Mouse (Mus musculus) CH12.LX (cell line): ENCODE measurements around the gene Snx9. TPM values are rescaled to one million over a fixed set of nuclear protein-coding genes. Genes with fewer than 3 reads are reported as not detected.
A peak's percentile ranks its signal among the peaks of the same experiment; 100 is the strongest.

Source experiments
- DNase-seq: peaks from one replicate; pipeline ENCODE4 v3.0.0-alpha.2; 2013; ENCODE audit errors: extremely low read depth
- H3K27ac ChIP-seq: 2 replicates; pipeline ENCODE4 v1.5.1; 2012; ENCODE audit warnings: low read depth, mild to moderate bottlenecking, control low read depth, moderate library complexity; ENCODE audit not compliant: insufficient read depth
- H3K27me3 ChIP-seq: replicated peaks from 2 replicates; pipeline ENCODE3; 2012; ENCODE audit warnings: inconsistent platforms
- H3K36me3 ChIP-seq, 2 experiments: replicated peaks in 1 of 2; 2 replicates each; pipeline versions ENCODE3 to v1.6.1; 2012; ENCODE audit warnings: inconsistent platforms in 1 of 2, low read length in 1 of 2, mild to moderate bottlenecking in 1 of 2, mixed read lengths in 1 of 2, moderate library complexity in 1 of 2; ENCODE audit not compliant: control insufficient read depth in 1 of 2, insufficient read depth in 1 of 2
- H3K4me1 ChIP-seq, 2 experiments: 2 replicates each; pipeline ENCODE4 v1.6.1; 2012; ENCODE audit warnings: inconsistent platforms in 1 of 2, moderate library complexity in 1 of 2; ENCODE audit not compliant: insufficient read depth in 2 of 2, control insufficient read depth in 1 of 2
- H3K4me2 ChIP-seq: 2 replicates; pipeline ENCODE4 v1.6.1; 2012; ENCODE audit warnings: low read depth, mild to moderate bottlenecking, control low read depth; ENCODE audit not compliant: poor library complexity, insufficient read depth, severe bottlenecking
- H3K4me3 ChIP-seq, 3 experiments: fragments of 150-350 bp in 1 of 3; sonication (generic) in 1 of 3; replicated peaks in 1 of 3; 2 replicates each; pipeline versions ENCODE3 to v1.5.1; 2011 to 2012; ENCODE audit warnings: low read depth in 2 of 3, low read length in 2 of 3, mild to moderate bottlenecking in 2 of 3, moderate library complexity in 2 of 3, control low read depth in 1 of 3, improper control_type of control experiment in 1 of 3, inconsistent platforms in 1 of 3, mixed read lengths in 1 of 3; ENCODE audit not compliant: poor library complexity in 1 of 3
- H3K79me2 ChIP-seq: replicated peaks from 2 replicates; pipeline ENCODE4 v1.6.1; 2012; ENCODE audit warnings: mild to moderate bottlenecking, moderate library complexity; ENCODE audit not compliant: control insufficient read depth, poor library complexity, insufficient read depth, severe bottlenecking; ENCODE audit errors: extremely low read depth
- H3K9ac ChIP-seq: 2 replicates; pipeline ENCODE4 v1.6.1; 2012; ENCODE audit warnings: low read depth, mild to moderate bottlenecking, control low read depth, moderate library complexity; ENCODE audit not compliant: insufficient read depth
- H3K9me3 ChIP-seq: replicated peaks from 2 replicates; pipeline ENCODE3; 2012; ENCODE audit warnings: low read length, inconsistent platforms, mixed read lengths
- CTCF ChIP-seq, 2 experiments: IDR thresholded peaks in 1 of 2; conservative IDR thresholded peaks in 1 of 2; 2 replicates each; pipeline ENCODE4 v1.5.1; 2011 to 2012; ENCODE audit warnings: low read depth in 2 of 2, low read length in 2 of 2, improper control_type of control experiment in 1 of 2, inconsistent platforms in 1 of 2, mild to moderate bottlenecking in 1 of 2, moderate library complexity in 1 of 2
- ELF1 ChIP-seq: IDR thresholded peaks from 2 replicates; pipeline ENCODE4 v1.6.1; 2014; ENCODE audit warnings: low read depth, mild to moderate bottlenecking, inconsistent platforms, low read length, improper control_type of control experiment
- GABPA ChIP-seq: IDR thresholded peaks from 2 replicates; pipeline ENCODE4 v1.6.1; 2012; ENCODE audit warnings: low read depth, low read length, improper control_type of control experiment, inconsistent platforms; ENCODE audit not compliant: insufficient replicate concordance
- JUN ChIP-seq: IDR thresholded peaks from 2 replicates; pipeline ENCODE4 v1.6.1; 2011; ENCODE audit warnings: low read depth, mild to moderate bottlenecking, low read length, improper control_type of control experiment, moderate library complexity; ENCODE audit not compliant: insufficient read depth
- JUND ChIP-seq: conservative IDR thresholded peaks from 2 replicates; pipeline ENCODE4 v1.6.1; 2011; ENCODE audit warnings: low read depth, low read length, improper control_type of control experiment
- KAT2A ChIP-seq: IDR thresholded peaks from 2 replicates; pipeline ENCODE4 v1.6.1; 2012; ENCODE audit warnings: low read length, improper control_type of control experiment, inconsistent platforms; ENCODE audit not compliant: insufficient replicate concordance
- MAZ ChIP-seq: IDR thresholded peaks from 2 replicates; pipeline ENCODE4 v1.6.1; 2012; ENCODE audit warnings: low read depth, mild to moderate bottlenecking, inconsistent platforms, low read length, improper control_type of control experiment, moderate library complexity
- MEF2A ChIP-seq: IDR thresholded peaks from 2 replicates; pipeline ENCODE4 v1.6.1; 2014; ENCODE audit warnings: low read depth, mild to moderate bottlenecking, inconsistent platforms, low read length, improper control_type of control experiment, borderline replicate concordance
- MXI1 ChIP-seq: IDR thresholded peaks from 2 replicates; pipeline ENCODE4 v1.6.1; 2011; ENCODE audit warnings: mild to moderate bottlenecking, low read depth, low read length, improper control_type of control experiment
- NRF1 ChIP-seq: IDR thresholded peaks from 2 replicates; pipeline ENCODE4 v1.6.1; 2014; ENCODE audit warnings: low read depth, mild to moderate bottlenecking, inconsistent platforms, low read length, improper control_type of control experiment, moderate library complexity
- RAD21 ChIP-seq: IDR thresholded peaks from 2 replicates; pipeline ENCODE4 v1.6.1; 2011; ENCODE audit warnings: low read depth, mild to moderate bottlenecking, low read length, improper control_type of control experiment, moderate library complexity
- SIN3A ChIP-seq: IDR thresholded peaks from 2 replicates; pipeline ENCODE4 v1.6.1; 2012; ENCODE audit warnings: low read length, improper control_type of control experiment, inconsistent platforms
- SMC3 ChIP-seq: IDR thresholded peaks from 2 replicates; pipeline ENCODE4 v1.6.1; 2011; ENCODE audit warnings: low read depth, low read length, improper control_type of control experiment
- UBTF ChIP-seq: IDR thresholded peaks from 2 replicates; pipeline ENCODE4 v1.6.1; 2012; ENCODE audit warnings: low read depth, mild to moderate bottlenecking, inconsistent platforms, low read length, improper control_type of control experiment, moderate library complexity
- USF1 ChIP-seq: IDR thresholded peaks from 2 replicates; pipeline ENCODE4 v1.6.1; 2014; ENCODE audit warnings: low read depth, mild to moderate bottlenecking, inconsistent platforms, low read length, improper control_type of control experiment
- ZNF384 ChIP-seq: IDR thresholded peaks from 2 replicates; pipeline ENCODE4 v1.6.1; 2012; ENCODE audit warnings: low read depth, low read length, improper control_type of control experiment, inconsistent platforms
- dilution Hi-C: fragments of 300-500 bp; cut with MboI; formaldehyde crosslinking; loops from 2 replicates; pipeline ENCODE4 v1.14.3; 2020; ENCODE audit warnings: low sequenced_read_pairs; ENCODE audit not compliant: extremely low pct_unique_long_range_greater_than_20kb, extremely low pct_ligation_motif_present
- in situ Hi-C: fragments of 300-500 bp; cut with MboI; formaldehyde crosslinking; loops from 3 replicates; pipeline ENCODE4 v1.14.3; 2019; ENCODE audit warnings: low sequenced_read_pairs, low pct_ligation_motif_present, low pct_unique_long_range_greater_than_20kb, mixed read lengths
- polyA plus RNA-seq: library from polyadenylated mRNA; unstranded; fragments of >175 nt; gene quantifications from 2 replicates; pipeline ENCODE4 v1.2.1, GENCODE M21; 2012; ENCODE audit warnings: low read depth; ENCODE audit not compliant: insufficient read length
- total RNA-seq, 2 experiments: library from RNA; depleted of rRNA; stranded (reverse); fragments of 300-350 nt in 1 of 2; fragments of >200 nt in 1 of 2; gene quantifications; 2 replicates each; pipeline ENCODE4 v1.2.3; 2012 to 2014

Gene Snx9
- total and polyA plus RNA-seq, 3 experiments, result 16.3 to 26.3 (median 17.1) TPM

GRCm38 (mm10) chr17:5857206-5857605, 16.1 kb downstream of the Snx9 start:
- TF ChIP-seq JUN, result no peak
- no peak for TF ChIP-seq RAD21
- TF ChIP-seq UBTF, result no peak
- peak in 1 of 2 experiments; percentile 1; a peak in 1 of 4 replicates for TF ChIP-seq CTCF (conservative IDR thresholded peaks at IDR 0.05 in 1 of 2, IDR thresholded peaks at IDR 0.05 in 1 of 2; ENCODE audit: low read depth in 2 of 2, low read length in 2 of 2)
- no peak overlapping the region for H3K27ac ChIP-seq
- no peak for DNase-seq
- no peak overlapping the region for H3K4me3 ChIP-seq
- H3K36me3 ChIP-seq, result peaks cover 0 to 44% of the 10 kb centered on the region in 2 experiments
- no peaks in the 10 kb centered on the region for H3K9me3 ChIP-seq
- dilution Hi-C loops (no loop called here), in situ Hi-C loops (loop anchor here (10.0 kb wide), 1 partner anchor 62 kb away; no protein-coding TSS in a partner anchor)
- peaks cover 2% of the 10 kb centered on the region; the same call in 1 of the 2 replicates for H3K79me2 ChIP-seq
- H3K9ac ChIP-seq, result no peak overlapping the region
- H3K27me3 ChIP-seq, result no peaks in the 10 kb centered on the region
- no peak overlapping the region for H3K4me2 ChIP-seq
- peaks cover 0 to 2% of the 10 kb centered on the region in 2 experiments for H3K4me1 ChIP-seq

DNA sequence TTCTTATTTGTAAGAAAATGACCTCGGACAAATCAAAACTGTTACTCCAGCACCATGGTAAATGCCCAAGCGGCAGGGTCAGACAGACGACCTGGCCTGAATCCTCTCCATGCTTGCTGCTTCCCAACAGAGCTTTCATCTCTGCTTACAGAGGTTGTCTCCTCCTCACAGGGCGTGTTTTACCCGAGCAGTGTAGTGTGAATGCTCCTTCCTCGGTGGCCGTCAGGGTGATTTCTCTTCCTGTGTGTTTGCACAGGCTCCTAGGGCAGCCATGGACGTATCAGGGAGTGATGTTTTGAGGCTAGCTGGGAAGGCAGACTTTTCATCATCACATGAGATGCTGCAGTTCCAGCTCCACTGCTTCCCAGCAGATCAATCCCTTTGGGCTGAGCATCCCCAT, 17.1 kb downstream of the Snx9 start:
- Histone ChIP-seq H3K4me2 (no peak overlapping the region), H3K9ac (no peak overlapping the region), H3K4me3 (no peak overlapping the region), H3K79me2 (peaks cover 4% of the 10 kb centered on the region; the same call in 1 of the 2 replicates), H3K27me3 (no peaks in the 10 kb centered on the region), H3K36me3 (peaks cover 0 to 41% of the 10 kb centered on the region in 2 experiments), H3K27ac (no peak overlapping the region), H3K4me1 (peaks cover 3 to 12% of the 10 kb centered on the region in 2 experiments), H3K9me3 (no peaks in the 10 kb centered on the region)
- no peak for DNase-seq
- in situ Hi-C loops, result loop anchor here (10.0 kb wide), 1 partner anchor 63 kb away; no protein-coding TSS in a partner anchor
- TF ChIP-seq ELF1, result no peak
- TF ChIP-seq JUND, result no peak
- TF ChIP-seq MAZ, result no peak
- TF ChIP-seq USF1, result no peak
- TF ChIP-seq NRF1, result no peak
- dilution Hi-C loops, result no loop called here

DNA sequence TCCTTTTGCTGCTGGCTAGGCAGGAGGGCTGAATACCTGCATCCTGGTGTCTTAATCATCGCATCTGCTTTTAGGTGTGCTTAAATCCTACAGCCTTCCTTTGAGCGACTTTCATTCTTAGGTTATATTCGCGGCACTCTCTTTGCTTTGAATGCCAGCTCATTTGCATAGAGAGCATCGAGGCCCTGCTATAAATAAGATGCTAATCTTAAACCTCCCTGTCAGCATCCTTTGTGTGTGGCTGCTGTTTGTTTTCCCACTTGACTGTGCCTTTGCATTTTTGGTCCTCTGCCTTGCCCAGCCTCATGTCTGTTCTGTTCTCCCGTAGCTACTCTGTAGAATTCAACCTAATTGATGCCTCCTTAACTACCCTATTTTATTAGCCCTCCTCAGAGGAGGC, 21.2 kb downstream of the Snx9 start:
- Histone ChIP-seq H3K4me1 (peaks cover 3 to 17% of the 10 kb centered on the region in 2 experiments; a peak in 3 of 4 replicates), H3K36me3 (peaks cover 0 to 20% of the 10 kb centered on the region in 2 experiments), H3K79me2 (0 out of 2 replicates have a peak, but pooled peaks cover 2% of the 10 kb centered on the region), H3K4me3 (no peak overlapping the region), H3K9me3 (no peaks in the 10 kb centered on the region), H3K27me3 (no peaks in the 10 kb centered on the region), H3K27ac (no peak overlapping the region), H3K4me2 (peak overlapping the region; percentile 11; the same call in 1 of the 2 replicates), H3K9ac (no peak overlapping the region)
- dilution Hi-C loops (no loop called here), in situ Hi-C loops (no loop called here)
- peak; percentile 43 for DNase-seq
- TF ChIP-seq RAD21 (no peak), SMC3 (no peak), KAT2A (no peak), MXI1 (no peak), ZNF384 (no peak), NRF1 (no peak), SIN3A (no peak), GABPA (no peak), MEF2A (no peak)
